Mouse (Mus musculus): Measurements from ENCODE around the gene Iqsec3. TPM values are rescaled to one million over a fixed set of nuclear protein-coding genes. Genes with fewer than 3 reads are reported as not detected.

Gene Iqsec3
- not detected for polyA plus RNA-seq (2017; shearing (Covaris generic))

GRCm38 (mm10) chr6:121473093-121473821, at the start of gene Iqsec3:
TSS of gene Iqsec3 (minus strand) at chr6:121473678.
- no peak for ATAC-seq

- no peak for ATAC-seq
Measured at GRCm38 (mm10) chr6:121522106-121522705, 48.7 kb upstream of the Iqsec3 start.

- ATAC-seq: no peak
Measured at GRCm38 (mm10) chr6:121521030-121521429, 47.6 kb upstream of the Iqsec3 start.

GRCm38 (mm10) chr6:121519896-121520295, 46.4 kb upstream of the Iqsec3 start:
- ATAC-seq: no peak

DNA sequence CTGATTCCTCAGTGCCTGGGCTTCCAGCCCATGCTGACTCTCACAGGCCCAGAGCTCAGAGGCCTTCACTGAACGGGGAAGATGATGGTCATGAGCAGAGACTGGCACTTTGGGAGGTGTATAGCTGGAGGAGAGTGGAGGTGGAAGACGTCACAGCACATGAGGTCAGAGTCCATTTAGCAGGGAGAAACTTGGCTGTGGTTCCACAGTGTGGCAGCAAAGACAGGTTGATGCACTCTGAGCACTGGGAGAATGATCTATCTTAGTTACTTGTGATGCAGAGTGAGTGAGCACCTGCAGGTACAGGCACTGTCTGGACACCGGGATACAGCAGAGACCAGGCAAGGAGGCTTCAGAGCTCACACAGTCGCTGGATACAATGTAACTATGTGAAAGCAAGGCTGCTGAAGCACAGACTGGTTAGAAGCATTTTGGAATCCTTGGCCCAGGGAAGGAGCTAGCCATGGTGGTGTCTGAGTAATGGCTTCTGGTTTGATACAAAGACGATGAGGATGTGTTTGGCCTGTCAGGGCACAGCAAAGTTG, 45.9 kb upstream of the Iqsec3 start:
- ATAC-seq: no peak

DNA sequence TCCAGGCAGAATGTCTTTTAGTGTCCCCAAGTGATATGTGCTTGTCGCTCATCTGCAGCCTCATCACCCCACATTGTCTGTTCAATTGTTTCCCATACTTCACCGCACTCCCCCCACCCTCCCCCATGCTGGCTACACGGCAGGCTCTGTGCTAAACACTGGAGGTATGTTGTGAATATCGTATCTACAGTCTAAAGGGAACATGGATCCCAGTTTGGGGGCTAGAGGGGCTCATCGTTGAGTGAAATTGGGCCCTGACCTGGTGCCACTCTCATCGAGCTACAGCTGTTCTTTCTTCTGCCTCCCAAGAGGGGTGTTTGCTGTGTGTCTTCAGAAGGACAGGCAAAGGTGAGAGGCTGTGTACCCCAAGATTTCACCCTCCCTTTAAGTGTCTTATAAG, 44.2 kb upstream of the Iqsec3 start:
- no peak for ATAC-seq

GRCm38 (mm10) chr6:121510381-121510780, 36.9 kb upstream of the Iqsec3 start:
- no peak for ATAC-seq

GRCm38 (mm10) chr6:121509871-121510270, 36.4 kb upstream of the Iqsec3 start:
- no peak for ATAC-seq

GRCm38 (mm10) chr6:121508266-121508665, 34.8 kb upstream of the Iqsec3 start:
- no peak for ATAC-seq

DNA sequence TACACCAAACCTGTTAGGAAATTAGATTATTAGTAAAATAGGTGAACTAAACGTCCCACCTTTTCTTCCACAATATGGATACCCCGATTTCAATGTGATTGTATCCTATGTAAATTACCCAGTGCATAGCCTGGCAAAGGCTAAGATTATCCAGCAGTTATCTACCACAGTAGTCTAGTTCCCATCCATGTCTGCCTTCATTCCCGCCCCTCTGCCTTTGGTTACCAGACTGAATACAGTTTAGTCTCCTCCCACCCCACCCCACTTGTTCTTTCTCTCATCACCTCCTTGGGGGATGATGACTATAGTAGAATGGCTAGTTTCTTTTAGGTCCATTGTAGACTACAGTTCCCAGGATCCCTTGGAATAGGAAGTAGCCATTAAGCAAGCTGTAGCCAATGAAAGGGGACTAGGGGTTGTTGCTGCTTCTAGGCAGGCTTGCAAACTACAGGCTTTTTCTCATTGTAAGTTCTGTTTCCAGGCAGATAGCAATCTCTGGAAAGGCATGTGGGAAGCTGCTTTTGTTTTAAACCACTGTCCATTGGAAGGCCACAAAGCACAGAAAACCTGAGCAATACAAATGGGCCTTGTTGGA, 27.7 kb upstream of the Iqsec3 start:
- ATAC-seq: no peak

DNA sequence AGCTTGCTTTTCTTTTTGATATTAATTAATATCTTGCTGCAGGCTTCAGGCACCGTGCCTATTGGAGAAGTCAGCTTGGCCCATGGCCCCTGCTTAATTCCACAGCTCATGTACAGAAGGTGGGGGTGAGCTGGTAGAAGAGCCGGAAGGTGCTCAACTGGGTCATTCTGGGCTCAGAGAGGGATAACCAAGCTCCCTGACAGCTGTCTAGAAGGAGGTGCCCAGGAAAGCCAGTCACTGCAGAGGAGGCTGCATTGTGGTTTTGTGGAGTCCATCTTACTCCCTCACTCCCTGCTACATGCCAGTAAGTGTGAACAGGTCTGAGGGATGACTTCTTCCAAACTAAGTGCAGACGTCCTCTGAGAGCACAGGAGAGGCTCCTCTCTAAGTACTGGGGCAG, 26.4 kb upstream of the Iqsec3 start:
- ATAC-seq: no peak

DNA sequence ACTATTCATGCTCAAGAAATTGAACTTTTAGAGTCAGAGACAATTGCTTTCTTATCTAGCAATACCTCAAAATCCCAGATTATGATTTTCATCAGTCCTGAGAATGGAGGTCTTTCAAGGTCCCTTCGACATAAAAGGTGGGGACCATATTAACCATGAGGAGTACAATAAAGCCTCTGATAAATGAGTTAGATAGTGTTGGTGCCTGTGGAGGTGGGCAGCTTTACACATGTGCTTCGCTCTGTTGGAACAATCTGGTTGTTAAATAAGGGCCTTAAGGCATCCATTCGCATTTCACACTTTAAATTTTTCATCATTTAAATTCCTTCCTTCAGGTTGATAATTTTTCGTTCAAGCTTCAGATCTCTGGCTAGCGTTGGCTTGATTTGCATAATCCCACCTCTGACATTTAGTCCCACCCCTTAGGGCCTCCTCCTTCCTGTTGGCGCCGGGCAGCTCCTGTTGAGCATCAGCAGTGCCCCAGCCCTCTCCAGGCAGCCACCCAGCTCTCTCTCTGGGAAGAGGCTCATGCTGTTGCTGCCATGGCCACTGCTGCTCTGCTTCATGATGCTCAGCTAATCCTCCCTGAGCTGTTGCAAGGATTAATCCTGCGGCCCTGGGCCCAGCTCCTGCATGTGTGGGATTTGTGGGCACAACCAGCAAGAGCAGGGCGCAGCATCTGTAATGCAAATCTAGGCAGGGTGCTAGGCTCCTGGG, 25.5 kb upstream of the Iqsec3 start:
- ATAC-seq: no peak

GRCm38 (mm10) chr6:121495606-121496005, 22.1 kb upstream of the Iqsec3 start:
- no peak for ATAC-seq

GRCm38 (mm10) chr6:121495026-121495425, 21.5 kb upstream of the Iqsec3 start:
- no peak for ATAC-seq

DNA sequence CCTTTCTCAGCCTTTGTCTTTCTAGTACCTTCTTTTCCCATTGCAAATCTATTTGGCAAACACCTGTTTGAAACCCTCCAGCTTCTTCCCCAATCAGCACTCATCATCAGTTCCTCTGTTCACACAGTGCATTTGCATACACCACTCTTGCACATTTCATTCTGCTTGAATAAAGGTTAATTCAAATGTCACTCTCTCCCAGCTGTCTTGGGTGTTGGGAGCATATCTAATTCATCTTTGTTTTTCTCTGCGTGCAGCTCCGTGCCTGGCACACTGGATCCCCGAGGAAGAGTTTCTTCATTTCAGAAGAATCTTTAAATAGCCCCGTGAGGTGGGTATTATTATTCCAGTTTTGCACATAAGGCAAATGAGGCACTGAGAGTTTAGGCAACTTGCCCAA, 20.8 kb upstream of the Iqsec3 start:
- no peak for ATAC-seq

DNA sequence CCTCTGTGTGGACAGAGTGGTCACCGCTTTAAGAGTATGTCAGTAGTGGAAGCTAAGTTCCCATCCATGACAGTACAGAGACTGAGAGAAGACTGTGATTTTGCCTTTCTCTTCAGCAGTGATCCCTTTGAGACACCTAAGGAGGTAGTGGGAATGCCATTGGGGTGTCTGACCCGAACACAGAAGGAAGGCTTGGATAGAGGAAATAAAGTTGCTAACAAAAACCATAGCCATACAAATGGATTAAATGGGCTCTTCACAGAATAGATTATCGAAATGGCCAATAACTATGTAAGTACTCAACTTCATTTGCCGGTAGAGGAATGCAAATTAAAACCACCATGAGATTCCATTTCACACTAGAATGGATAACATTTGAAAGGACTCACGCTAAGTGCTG, 17.9 kb upstream of the Iqsec3 start:
- no peak for ATAC-seq

DNA sequence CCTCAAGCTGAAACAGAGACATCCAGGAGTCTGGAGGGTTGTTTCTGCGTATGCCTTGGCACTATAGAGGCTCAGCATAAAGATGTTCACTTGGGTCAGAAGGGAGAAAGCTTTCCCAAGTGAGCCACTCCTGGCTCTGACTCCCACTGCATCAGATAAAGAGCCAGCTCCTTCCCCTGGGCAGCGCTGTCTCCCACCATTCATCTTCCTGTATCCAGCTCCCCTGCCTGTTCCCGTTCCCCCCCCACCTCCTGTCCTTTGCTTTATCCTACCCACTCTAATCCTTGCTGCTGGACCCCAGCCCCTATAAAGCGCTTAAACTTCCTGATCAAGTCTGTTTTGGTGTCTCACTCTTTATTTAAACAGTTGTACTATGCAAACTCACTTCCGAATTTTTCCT, 1.2 kb downstream of the Iqsec3 start:
- ATAC-seq: no peak

DNA sequence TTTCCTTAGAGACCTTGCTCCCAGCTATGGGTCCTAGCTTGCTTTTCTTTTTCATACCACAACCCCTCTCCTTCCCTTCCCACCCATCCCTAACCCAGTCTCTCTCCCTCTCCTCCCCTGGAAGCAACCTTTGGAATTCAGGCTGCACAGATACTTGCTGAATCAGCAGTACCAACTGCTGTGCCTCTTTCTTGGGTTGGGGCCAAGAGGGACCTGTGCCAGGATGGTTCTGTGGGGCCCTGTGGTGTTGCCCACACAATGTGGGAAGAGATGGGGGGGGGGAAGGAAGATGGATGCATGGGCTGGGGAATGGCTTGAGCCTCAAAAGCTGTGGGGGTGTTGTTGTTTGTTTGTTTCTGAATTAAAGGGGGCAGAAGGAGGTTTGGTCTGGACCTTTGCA, 5.2 kb downstream of the Iqsec3 start:
- no peak for ATAC-seq

DNA sequence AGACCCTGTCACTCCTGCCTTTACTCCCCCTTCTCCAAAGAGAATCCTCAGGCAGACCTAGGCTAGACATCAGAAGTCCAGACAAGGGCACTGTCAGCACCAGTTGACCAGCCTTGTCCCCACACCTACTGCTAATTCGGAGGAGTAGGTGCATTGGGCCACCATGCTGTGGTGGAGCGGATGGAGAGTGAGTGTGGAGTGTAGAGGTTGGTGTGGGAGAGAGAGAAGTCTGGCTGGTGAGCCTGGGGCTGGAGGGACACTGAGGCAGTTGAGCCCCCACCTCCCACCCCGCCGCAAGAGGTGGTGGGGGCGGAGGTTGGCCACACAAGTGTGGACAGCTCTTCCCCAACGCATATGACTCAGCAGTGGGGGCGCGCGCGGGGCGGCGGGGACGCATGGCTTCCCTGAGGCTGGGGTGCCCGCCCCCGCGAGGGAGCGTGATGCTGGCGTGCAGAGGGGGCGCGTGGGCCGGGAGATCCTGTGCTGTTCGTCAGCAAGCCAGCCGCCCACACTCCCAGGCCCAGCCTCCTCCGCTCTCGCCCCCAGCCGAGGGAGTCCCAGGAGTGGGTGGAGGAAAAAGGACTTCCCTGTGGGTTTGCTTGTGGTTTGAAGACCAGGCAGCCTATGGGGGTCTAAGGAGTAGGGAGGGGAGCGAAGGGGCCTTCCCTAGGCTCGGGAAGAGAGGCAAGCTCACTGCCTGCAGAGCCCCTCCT, 10.7 kb downstream of the Iqsec3 start:
- no peak for ATAC-seq

- no peak for ATAC-seq
Measured at GRCm38 (mm10) chr6:121457381-121457780, 16.1 kb downstream of the Iqsec3 start.

DNA sequence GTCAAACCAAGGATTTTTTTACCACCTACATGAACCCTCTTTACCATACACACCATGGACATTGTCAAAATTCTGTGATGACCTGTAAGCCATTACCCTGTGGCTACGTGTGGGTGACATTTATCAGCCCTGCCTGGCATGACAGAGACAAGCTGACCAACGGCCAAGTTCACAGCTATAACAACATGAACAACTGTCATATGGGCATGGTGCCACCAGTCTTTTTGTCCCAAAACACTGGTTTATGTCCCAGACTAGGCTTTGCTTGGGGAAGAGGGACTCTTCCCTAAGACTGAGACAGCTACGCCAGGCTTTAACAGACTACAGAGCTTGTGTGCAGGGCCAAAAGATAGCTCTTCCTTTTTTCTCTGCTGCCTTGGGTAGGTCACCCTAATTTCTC, 16.8 kb downstream of the Iqsec3 start:
- ATAC-seq: no peak

Measured in inflammation-experienced regulatory T-cells, adult 6 months (primary cell).